Mouse (Mus musculus): ENCODE data around the gene Ogg1. TPM values are rescaled to one million over a fixed set of nuclear protein-coding genes. Genes with fewer than 3 reads are reported as not detected.
A peak's percentile ranks its signal among the peaks of the same experiment; 100 is the strongest.

The Ogg1 gene
- total RNA-seq (2014; fragmentation: Nextera tagmentation) (9.9 and 23.7 TPM in 2 replicates), total RNA-seq (2017) (3.8 and 9.4 TPM in 2 replicates)

GRCm38 (mm10) chr6:113326533-113327315 is at the start of gene Ogg1:
TSS of gene Ogg1 (plus strand) at chr6:113326972.
- ATAC-seq (replicated peaks; ENCODE audit: low FRiP score, low TSS enrichment, poor library complexity, severe bottlenecking): peak; percentile 96

GRCm38 (mm10) chr6:113281676-113282075 is 45.1 kb upstream of the Ogg1 start:
- peak; percentile 8; the same call in 1 of the 2 replicates for ATAC-seq (replicated peaks; ENCODE audit: low FRiP score, low TSS enrichment, poor library complexity, severe bottlenecking)

- ATAC-seq (replicated peaks; ENCODE audit: low FRiP score, low TSS enrichment, poor library complexity, severe bottlenecking): peak; percentile 53
These were observed 44.5 kb upstream of the Ogg1 start, which contains the start of gene Cpne9 for GRCm38 (mm10) chr6:113282101-113282802. TSS of gene Cpne9 (plus strand) at chr6:113282307.

- no peak for ATAC-seq (replicated peaks; ENCODE audit: low FRiP score, low TSS enrichment, poor library complexity, severe bottlenecking)
These were observed 43.8 kb upstream of the Ogg1 start for GRCm38 (mm10) chr6:113282969-113283368.

- ATAC-seq (replicated peaks; ENCODE audit: low FRiP score, low TSS enrichment, poor library complexity, severe bottlenecking): peak; percentile 20; the same call in 1 of the 2 replicates
These were observed 43.3 kb upstream of the Ogg1 start for GRCm38 (mm10) chr6:113283500-113283899.

GRCm38 (mm10) chr6:113284931-113285330 is 41.8 kb upstream of the Ogg1 start:
- ATAC-seq (replicated peaks; ENCODE audit: low FRiP score, low TSS enrichment, poor library complexity, severe bottlenecking): no peak

- no peak for ATAC-seq (replicated peaks; ENCODE audit: low FRiP score, low TSS enrichment, poor library complexity, severe bottlenecking)
These were observed 40.5 kb upstream of the Ogg1 start for GRCm38 (mm10) chr6:113286316-113286715.

GRCm38 (mm10) chr6:113287236-113287635 is 39.5 kb upstream of the Ogg1 start:
- ATAC-seq (replicated peaks; ENCODE audit: low FRiP score, low TSS enrichment, poor library complexity, severe bottlenecking): no peak

GRCm38 (mm10) chr6:113289346-113289745 is 37.4 kb upstream of the Ogg1 start:
- no peak for ATAC-seq (replicated peaks; ENCODE audit: low FRiP score, low TSS enrichment, poor library complexity, severe bottlenecking)

- no peak for ATAC-seq (replicated peaks; ENCODE audit: low FRiP score, low TSS enrichment, poor library complexity, severe bottlenecking)
These were observed 36.4 kb upstream of the Ogg1 start for GRCm38 (mm10) chr6:113290346-113290745.

GRCm38 (mm10) chr6:113292938-113293337 is 33.8 kb upstream of the Ogg1 start:
- no peak for ATAC-seq (replicated peaks; ENCODE audit: low FRiP score, low TSS enrichment, poor library complexity, severe bottlenecking)

GRCm38 (mm10) chr6:113296046-113296445 is 30.7 kb upstream of the Ogg1 start:
- ATAC-seq (replicated peaks; ENCODE audit: low FRiP score, low TSS enrichment, poor library complexity, severe bottlenecking): no peak

GRCm38 (mm10) chr6:113296639-113297038 is 30.1 kb upstream of the Ogg1 start:
- ATAC-seq (replicated peaks; ENCODE audit: low FRiP score, low TSS enrichment, poor library complexity, severe bottlenecking): no peak

- ATAC-seq (replicated peaks; ENCODE audit: low FRiP score, low TSS enrichment, poor library complexity, severe bottlenecking): 0 out of 2 replicates have a peak, but pooled peaks have one; percentile 35
These were observed 25.4 kb upstream of the Ogg1 start for GRCm38 (mm10) chr6:113301350-113301749.

- 0 out of 2 replicates have a peak, but pooled peaks have one; percentile 24 for ATAC-seq (replicated peaks; ENCODE audit: low FRiP score, low TSS enrichment, poor library complexity, severe bottlenecking)
These were observed 24.5 kb upstream of the Ogg1 start for GRCm38 (mm10) chr6:113302258-113302657.

GRCm38 (mm10) chr6:113306322-113306985 is 20.3 kb upstream of the Ogg1 start:
- ATAC-seq (replicated peaks; ENCODE audit: low FRiP score, low TSS enrichment, poor library complexity, severe bottlenecking): peak; percentile 89

GRCm38 (mm10) chr6:113306986-113307349 is 19.8 kb upstream of the Ogg1 start, which contains the start of gene Brpf1:
TSS of gene Brpf1 (plus strand) at chr6:113307137.
- peak; percentile 25 for ATAC-seq (replicated peaks; ENCODE audit: low FRiP score, low TSS enrichment, poor library complexity, severe bottlenecking)

GRCm38 (mm10) chr6:113307481-113308121 is 19.2 kb upstream of the Ogg1 start:
- no peak for ATAC-seq (replicated peaks; ENCODE audit: low FRiP score, low TSS enrichment, poor library complexity, severe bottlenecking)

GRCm38 (mm10) chr6:113308141-113308540 is 18.6 kb upstream of the Ogg1 start:
- ATAC-seq (replicated peaks; ENCODE audit: low FRiP score, low TSS enrichment, poor library complexity, severe bottlenecking): no peak

Data from megakaryocyte-erythroid progenitor cell, adult 5-6 weeks (primary cell).